Mouse (Mus musculus) left cerebral cortex, postnatal 14 days (tissue): ENCODE measurements around the gene Tspan14. TPM values are rescaled to one million over a fixed set of nuclear protein-coding genes. Genes with fewer than 3 reads are reported as not detected.

Source experiments
- DNase-seq, 2 experiments: peaks; one replicate each; pipeline ENCODE4 v3.0.0; 2021 to 2022; ENCODE audit warnings: low spot score in 2 of 2, mixed read lengths in 1 of 2
- intact Hi-C: fragments of 180-260 bp; cut with DNase I; formaldehyde crosslinking; loops from one replicate; pipeline ENCODE4 v1.15.1; 2025
- total RNA-seq, 2 experiments: library from RNA; stranded (reverse); gene quantifications; 2 replicates each; pipeline ENCODE4 v1.2.3; 2021

Gene Tspan14
- total RNA-seq, 2 experiments from 2014 or later = 57.8 to 70.3 TPM

DNA sequence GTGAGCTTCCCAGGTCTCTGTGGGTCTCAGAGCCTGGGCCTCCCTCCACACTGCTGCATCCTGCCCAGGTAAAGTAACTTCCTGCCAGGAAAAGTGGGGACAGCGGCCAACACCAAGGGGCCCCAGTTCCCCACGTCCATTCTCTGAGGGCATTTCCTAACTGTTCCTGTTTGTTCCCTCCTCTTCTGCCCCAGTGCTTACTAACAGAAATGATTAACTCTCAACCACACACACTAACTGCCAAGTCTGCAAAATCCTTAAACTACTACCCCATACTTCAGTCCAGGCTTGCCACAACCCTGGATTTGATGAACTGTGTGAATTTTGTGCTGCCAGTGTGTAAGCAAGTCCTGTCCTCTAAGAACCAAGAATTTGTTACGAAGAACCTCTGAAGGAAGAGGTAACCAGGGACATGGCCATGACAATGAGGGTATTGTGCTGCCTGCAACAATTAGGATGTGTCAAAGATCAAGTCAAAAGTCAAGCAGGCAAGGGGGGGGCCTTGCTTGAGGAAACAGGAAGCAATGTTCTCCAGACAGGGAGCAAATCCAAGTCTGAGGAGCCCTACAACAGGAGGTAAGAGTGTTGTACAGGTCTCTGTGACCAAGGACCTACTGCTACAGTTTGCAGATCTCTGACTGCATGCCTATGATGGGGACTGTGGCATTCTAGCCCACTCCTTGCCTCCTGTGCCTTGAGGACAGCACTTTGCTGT is 35.3 kb downstream of the Tspan14 start:
- DNase-seq = no peak
- intact Hi-C loops = no loop called here

GRCm38 (mm10) chr14:40929943-40930342 is 36.7 kb downstream of the Tspan14 start:
- no peak for DNase-seq
- intact Hi-C loops = no loop called here

DNA sequence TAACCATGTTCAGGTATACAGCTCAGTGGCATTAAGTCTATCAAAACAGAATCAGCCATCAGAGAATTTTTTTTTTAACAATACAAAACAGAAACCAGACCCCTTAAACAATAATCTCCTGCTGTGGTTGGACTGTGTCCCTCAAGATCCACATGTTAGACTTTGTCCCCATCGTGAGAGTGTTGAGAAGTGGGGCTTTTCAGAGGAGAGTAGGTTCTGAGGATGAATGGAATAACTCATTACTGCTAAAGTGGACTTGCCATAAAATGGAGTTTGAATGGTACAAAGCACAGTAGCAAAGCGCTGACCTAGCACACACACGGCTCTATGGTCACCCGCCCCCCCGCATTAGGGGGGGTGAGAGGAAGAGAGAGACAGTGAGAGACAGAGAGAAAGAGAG is 37.7 kb downstream of the Tspan14 start:
- intact Hi-C loops = no loop called here
- no peak for DNase-seq

GRCm38 (mm10) chr14:40927041-40927440 is 39.6 kb downstream of the Tspan14 start:
- intact Hi-C loops = no loop called here
- no peak for DNase-seq

GRCm38 (mm10) chr14:40924378-40925113 is 42.1 kb downstream of the Tspan14 start:
- peak in 1 of 2 experiments; percentile 26 for DNase-seq
- intact Hi-C loops = no loop called here

DNA sequence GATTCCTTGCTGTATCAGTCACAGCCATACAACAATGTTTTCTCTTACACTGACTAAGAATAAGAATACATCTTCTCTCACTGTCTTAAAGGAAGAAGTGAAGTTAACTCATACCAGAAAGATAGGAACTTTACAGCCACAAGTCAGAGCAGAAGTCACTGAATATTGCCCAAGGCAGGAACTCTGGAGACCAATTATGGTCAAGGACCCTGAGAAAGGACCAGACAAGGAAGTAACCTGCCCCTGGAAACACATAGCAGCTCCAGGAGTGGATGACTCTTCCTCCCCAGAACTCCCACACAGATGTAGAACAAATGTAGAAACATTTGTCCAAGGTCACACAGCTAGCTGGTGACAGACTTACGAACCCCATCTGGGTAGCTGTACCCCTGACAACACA is 45.4 kb downstream of the Tspan14 start:
- intact Hi-C loops = no loop called here
- DNase-seq = no peak

DNA sequence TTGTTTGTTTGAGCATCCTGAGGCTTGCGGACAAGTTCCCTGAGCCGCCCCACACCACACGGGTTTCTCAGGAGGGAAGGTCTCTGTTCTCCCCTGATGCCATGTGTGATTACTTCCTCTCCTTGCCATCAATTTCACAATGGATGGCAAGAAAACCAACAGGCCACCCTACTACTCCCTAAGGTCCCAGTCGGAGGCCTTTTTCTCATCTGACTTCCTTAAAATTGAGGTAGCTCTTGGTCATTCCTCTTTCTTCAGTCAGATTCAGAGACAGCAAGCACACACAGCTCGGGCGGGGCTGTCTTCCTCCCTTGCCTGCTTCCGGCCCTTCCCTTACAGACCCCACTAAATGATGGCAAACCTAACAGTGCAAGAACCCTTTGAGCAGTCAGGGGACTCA is 47.1 kb downstream of the Tspan14 start:
- no peak for DNase-seq
- intact Hi-C loops = loop anchor here (5.0 kb wide), 2 partner anchors 33 to 113 kb away; no protein-coding TSS in a partner anchor

GRCm38 (mm10) chr14:40918477-40918876 is 48.1 kb downstream of the Tspan14 start:
- DNase-seq = no peak
- intact Hi-C loops = loop anchor here (5.0 kb wide), 2 partner anchors 34 to 114 kb away; no protein-coding TSS in a partner anchor

DNA sequence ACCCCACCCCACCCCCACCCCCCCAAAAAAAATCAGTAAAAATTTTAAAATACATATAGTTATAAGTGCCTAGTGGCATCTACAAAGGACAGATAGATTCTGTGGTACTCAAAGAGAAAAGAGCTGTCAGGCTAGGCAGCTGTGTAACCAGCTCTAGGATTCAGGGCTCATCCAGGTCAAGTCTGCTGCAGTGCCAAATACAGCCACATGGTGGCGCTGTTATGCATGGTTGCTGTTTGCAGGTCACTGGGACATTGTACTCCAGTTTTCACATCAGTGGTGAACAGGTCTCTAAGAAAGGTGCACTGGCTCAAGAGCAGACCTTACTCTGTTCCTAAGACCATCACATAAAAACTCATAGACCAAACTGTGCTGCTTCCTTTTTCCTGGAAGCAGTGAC is 49.0 kb downstream of the Tspan14 start:
- intact Hi-C loops = loop anchor here (1.0 to 5.0 kb wide), 3 partner anchors 35 to 115 kb away; no protein-coding TSS in a partner anchor
- DNase-seq = peak; percentile 93 to 95

- no peak for DNase-seq
- intact Hi-C loops = loop anchor here (1.0 to 5.0 kb wide), 3 partner anchors 36 to 116 kb away; no protein-coding TSS in a partner anchor
Measured at GRCm38 (mm10) chr14:40916667-40917066, 49.9 kb downstream of the Tspan14 start.

DNA sequence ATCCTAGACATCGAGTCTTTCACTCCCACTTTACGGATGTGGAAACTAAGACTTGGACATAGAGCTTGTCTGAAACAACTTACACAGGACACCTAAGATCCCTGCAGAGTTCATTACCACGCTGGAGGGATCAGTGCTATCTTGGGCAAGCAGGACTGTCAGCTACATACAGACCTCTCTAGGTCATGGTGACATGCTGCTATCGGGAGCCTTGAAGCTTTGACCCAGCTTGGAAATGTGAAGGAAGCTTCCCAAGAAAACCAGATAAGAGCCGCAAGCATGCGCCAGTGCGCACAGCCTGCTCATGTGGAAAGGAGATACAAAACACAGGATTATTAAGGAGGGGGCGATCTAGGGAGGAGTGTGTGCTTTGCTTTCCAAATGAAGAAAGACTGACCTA is 50.8 kb downstream of the Tspan14 start:
- intact Hi-C loops = loop anchor here (5.0 kb wide), 2 partner anchors 36 to 116 kb away; no protein-coding TSS in a partner anchor
- DNase-seq = no peak

- no peak for DNase-seq
- intact Hi-C loops = loop anchor here (5.0 kb wide), 2 partner anchors 38 to 118 kb away; no protein-coding TSS in a partner anchor
Measured at GRCm38 (mm10) chr14:40914701-40915100, 51.9 kb downstream of the Tspan14 start.

GRCm38 (mm10) chr14:40913709-40914108 is 52.9 kb downstream of the Tspan14 start:
- no peak for DNase-seq
- intact Hi-C loops = no loop called here

DNA sequence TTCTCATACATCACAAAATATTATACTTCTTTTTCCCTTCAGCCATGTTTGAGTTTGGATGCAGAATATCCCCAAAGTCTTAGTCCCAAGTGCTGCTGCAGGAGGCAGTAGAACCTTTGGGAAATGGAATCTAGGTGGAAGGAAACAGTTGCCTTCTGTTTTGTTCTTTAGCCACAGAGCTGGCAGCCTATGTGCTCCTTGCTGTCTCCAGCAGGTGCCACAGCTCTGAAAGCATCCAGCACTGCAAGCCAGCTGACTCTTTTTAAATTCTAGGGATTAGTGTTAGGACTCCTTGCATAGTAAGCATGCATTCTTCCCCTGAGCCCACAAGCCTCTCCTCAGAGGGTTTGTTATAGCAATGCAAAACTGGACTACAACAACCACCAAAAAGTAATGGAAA is 55.1 kb downstream of the Tspan14 start:
- intact Hi-C loops = no loop called here
- DNase-seq = no peak

DNA sequence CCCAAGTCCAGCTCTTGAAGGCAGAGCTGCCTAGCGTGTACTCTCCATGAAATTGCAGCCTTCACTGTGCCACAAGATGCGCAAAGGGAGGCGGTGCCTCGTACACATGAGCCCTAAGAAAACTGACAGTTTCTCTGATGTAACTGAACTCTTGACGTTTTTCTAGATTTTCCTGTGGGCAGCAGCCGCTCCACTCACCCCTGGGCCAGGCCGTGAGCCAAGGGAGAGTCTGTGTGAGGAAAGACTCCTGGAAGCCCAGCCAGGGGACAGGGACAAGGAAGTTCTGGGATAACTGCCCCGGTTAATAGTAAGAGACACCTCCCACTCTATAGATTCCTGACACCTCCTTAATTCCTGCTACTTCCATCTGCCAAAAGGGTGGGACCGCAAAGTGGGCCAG is 57.8 kb downstream of the Tspan14 start:
- intact Hi-C loops = no loop called here

GRCm38 (mm10) chr14:40906770-40907169 is 59.8 kb downstream of the Tspan14 start:
- intact Hi-C loops = no loop called here
- DNase-seq = no peak

More for the DNA sequence above, 57.8 kb downstream of the Tspan14 start:
- DNase-seq = no peak

DNA sequence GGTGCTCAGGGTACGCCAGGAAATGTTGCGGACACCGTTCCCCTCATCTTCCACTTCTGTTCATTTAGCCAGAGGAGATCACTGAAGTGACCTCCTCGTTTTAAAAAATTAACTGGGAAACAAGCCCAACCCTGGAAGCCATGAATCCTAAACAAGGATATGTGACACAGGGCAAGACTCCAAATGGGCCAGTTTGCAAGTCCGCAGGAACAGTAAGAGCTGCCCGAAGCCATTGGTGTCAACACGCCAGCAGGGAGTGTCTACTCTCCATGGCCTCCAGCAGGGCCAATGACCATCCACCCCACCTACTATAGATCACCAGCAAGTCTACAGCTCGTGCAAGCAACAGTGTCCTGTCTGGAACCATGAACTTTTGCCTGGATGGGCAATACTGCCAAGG is 60.8 kb downstream of the Tspan14 start:
- DNase-seq = no peak
- intact Hi-C loops = no loop called here

DNA sequence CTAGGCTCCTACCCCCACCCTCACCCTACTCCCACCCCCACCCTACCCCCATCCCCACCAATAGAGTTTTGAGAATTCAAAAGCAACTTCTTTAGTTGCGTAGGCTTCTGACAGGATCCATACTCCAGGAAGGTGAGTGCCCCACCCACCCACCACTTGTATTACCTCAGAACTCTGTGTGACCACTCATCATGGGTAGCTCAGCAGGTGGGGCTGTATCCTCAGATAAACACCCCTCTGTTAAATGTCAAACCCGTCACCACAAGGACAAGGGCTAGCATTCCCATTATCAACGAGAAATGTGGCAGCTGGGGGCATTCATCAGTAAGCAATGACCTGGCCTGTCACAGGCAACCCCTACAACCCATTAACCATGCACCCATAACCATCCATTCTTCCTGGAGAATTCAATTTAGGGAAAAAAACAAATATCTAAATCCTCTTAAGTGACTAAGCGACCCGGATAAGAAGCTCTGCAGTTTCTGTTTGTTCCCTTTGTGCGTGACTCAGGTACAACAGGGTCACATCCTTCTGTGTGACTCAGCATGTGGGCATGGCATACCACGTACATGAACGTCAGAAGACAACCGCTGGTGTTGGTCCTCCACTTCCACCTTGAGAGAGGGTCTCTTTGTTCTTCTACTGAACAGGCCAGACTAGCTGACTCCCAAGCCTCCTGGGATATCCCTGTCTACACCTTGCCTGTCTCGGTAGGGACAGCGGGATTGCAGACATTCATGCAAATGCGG is 64.1 kb downstream of the Tspan14 start:
- no peak for DNase-seq
- intact Hi-C loops = no loop called here

GRCm38 (mm10) chr14:40900267-40900666 is 66.3 kb downstream of the Tspan14 start:
- intact Hi-C loops = no loop called here

DNA sequence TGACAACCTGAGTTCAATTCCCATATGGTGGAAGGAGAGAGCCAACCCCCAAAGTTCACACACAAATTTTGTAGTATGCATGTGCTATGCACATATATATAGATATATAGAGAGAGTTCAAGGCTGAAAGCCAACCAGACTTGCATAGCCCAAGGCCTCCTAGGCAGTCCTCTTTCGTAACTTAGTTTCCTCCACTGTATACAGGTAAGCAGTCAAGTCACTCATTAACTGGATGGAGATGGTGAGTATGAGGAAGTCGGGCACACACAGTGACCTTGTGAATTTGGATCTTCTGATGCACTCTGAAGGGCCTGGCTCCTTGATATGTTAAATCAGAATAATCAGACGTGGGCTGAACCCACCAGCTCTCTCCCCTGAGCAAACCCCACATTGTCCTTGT is 68.7 kb downstream of the Tspan14 start:
- intact Hi-C loops = loop anchor here (10.0 kb wide), 1 partner anchor 1363 kb away; no protein-coding TSS in a partner anchor
- no peak for DNase-seq

More at GRCm38 (mm10) chr14:40900267-40900666, 66.3 kb downstream of the Tspan14 start:
- no peak for DNase-seq
